In genomic region chrX:36644657-36645551, GRCm38 (mm10) we compare ENCODE assay signal across 8 mouse cellular contexts. TPM values are rescaled to one million over a fixed set of nuclear protein-coding genes. Genes with fewer than 3 reads are reported as not detected.
DNase-seq lines count a peak whose midpoint lies in the region; TF ChIP-seq lines count a peak whose summit lies in the region.

Gene Akap17b (minus strand): TSS chrX:36645395.

- H3K79me2 ChIP-seq in macrophage (ENCODE audit: inconsistent target): no peaks in the 10 kb centered on the region

- no peaks in the 10 kb centered on the region for H3K36me3 ChIP-seq in macrophage (ENCODE audit: inconsistent target)

- WGBS in macrophage (ENCODE audit: missing documents): 29% methylated on average over 51 of the region's 60 CpGs

- peak; percentile 60; the same call in 1 of the 2 replicates for TF ChIP-seq POLR2A in cortical plate, adult 2 months (IDR thresholded peaks at IDR 0.05; ENCODE audit: extremely low read depth, insufficient read depth, low read length)

- H3K4me3 ChIP-seq in cortical plate, adult 2 months (ENCODE audit: insufficient read depth, low read length): peak within 1 kb of the TSS; percentile 79
- peak within 1 kb of the TSS; percentile 64 for H3K4me3 ChIP-seq in left cerebral cortex, adult 2 months
- H3K4me3 ChIP-seq in macrophage (ENCODE audit: inconsistent target): peak within 1 kb of the TSS; percentile 32

- H3K27ac ChIP-seq in cortical plate, adult 2 months (ENCODE audit: insufficient read depth, low read length): peak within 1 kb of the TSS; percentile 88
- H3K27ac ChIP-seq in left cerebral cortex, adult 2 months: peak within 1 kb of the TSS; percentile 89
- no peak within 1 kb of the TSS for H3K27ac ChIP-seq in macrophage

- peak; percentile 79 for DNase-seq in adipocyte (ENCODE audit: low spot score)
- DNase-seq in gastrocnemius, adult 8-10 months (ENCODE audit: low spot score in 2 of 2): peak; percentile 63 to 72
- peak; percentile 28 for DNase-seq in hindlimb bud, embryonic 11.5 days (ENCODE audit: extremely low spot score, low read depth, low spot score)
- peak; percentile 75 to 79 for DNase-seq in left cerebral cortex, adult 2 months (ENCODE audit: extremely low spot score in 1 of 2, low spot score in 2 of 2)
- peak; percentile 67 for DNase-seq in retina, postnatal 7 days (ENCODE audit: low read depth, low spot score)
- DNase-seq in urinary bladder, adult 18-20 months (ENCODE audit: low spot score in 2 of 2): peak; percentile 56 to 64

- TF ChIP-seq CTCF in cortical plate, adult 2 months (IDR thresholded peaks at IDR 0.05; ENCODE audit: extremely low read depth, insufficient read depth, low read length): peak; percentile 38
- peak; percentile 70 for TF ChIP-seq CTCF in left cerebral cortex, adult 2 months (IDR thresholded peaks at IDR 0.05)

- intact Hi-C loops in left cerebral cortex, adult 2 months (cut with DNase I): loop anchor here (2.0 to 5.0 kb wide), 2 partner anchors 100 to 152 kb away; partner anchors contain the start of gene Slc25a5

- H3K4me1 ChIP-seq in cortical plate, adult 2 months (ENCODE audit: control insufficient read depth, insufficient read depth, low read length): no peaks in the 10 kb centered on the region

RNA-seq across cellular contexts. Expression of gene Akap17b, which starts in this region (rescaled TPM):
- 9.5 and 10.7 TPM in 2 replicates for polyA plus RNA-seq in cortical plate, adult 2 months (2012; rRNA removed)
- 1 to 10 TPM; 1.5 to 3.0 (median 1.7) TPM for total RNA-seq in gastrocnemius, adult 8-10 months (2022)
- 10 to 100 TPM; 12.3 to 13.1 TPM for total RNA-seq in left cerebral cortex, adult 2 months (2021)
- total RNA-seq in macrophage (2018; cell fraction: chromatin; rRNA removed): 10 to 100 TPM in 16 of 26 experiments, 1 to 10 TPM in 9, under 1 TPM in 1; 0.87 to 28.2 (median 12.8) TPM
- 10 to 100 TPM in 1 of 26 experiments, 1 to 10 TPM in 25; 1.6 to 10.1 (median 6.8) TPM for total RNA-seq in macrophage (2018; cell fraction: cytosol; rRNA removed)
- total RNA-seq in macrophage (2018; cell fraction: nucleus; rRNA removed): 10 to 100 TPM in 11 of 26 experiments, 1 to 10 TPM in 15; 1.3 to 19.6 (median 9.2) TPM
- polyA plus RNA-seq in macrophage (2018): 3.3 to 8.8 TPM (median 6.5 TPM) in 3 replicates

Comparison
In these comparisons a context has a peak if more than half of its experiments do, and no peak if none do; other contexts are left out.
1. DNase-seq: peak in every context shown above with its lines; median percentile 79 in adipocyte; 77 in left cerebral cortex, adult 2 months; 68 in gastrocnemius, adult 8-10 months; 67 in retina, postnatal 7 days; 60 in urinary bladder, adult 18-20 months; 28 in hindlimb bud, embryonic 11.5 days.